Mouse (Mus musculus) forebrain, embryonic 11.5 days (tissue): ENCODE measurements at regions not wholly inside any gene's neighbourhood (a gene's known extent, or its start where the extent isn't known, plus 50 kb on each side); places are given as distances from the start of the nearest gene placed in this dataset.
A peak's percentile ranks its signal among the peaks of the same experiment; 100 is the strongest.

ENCODE experiments used
- ATAC-seq: fragments of 200-750 bp; cut with Nextera tagmentation; replicated peaks from 2 replicates; pipeline ENCODE4 v1.8.0; 2017; ENCODE audit warnings: moderate TSS enrichment; ENCODE audit not compliant: low FRiP score
- DNase-seq: peaks from one replicate; pipeline ENCODE4 v3.0.0-alpha.2; 2017; ENCODE audit warnings: low spot score
- H3K27ac ChIP-seq: fragments of 300-500 bp; sonication (generic); 2 replicates; pipeline ENCODE4 v1.5.1; 2014; ENCODE audit warnings: low read depth, low read length
- H3K27me3 ChIP-seq: fragments of 300-500 bp; sonication (generic); 2 replicates; pipeline ENCODE4 v1.6.1; 2014; ENCODE audit warnings: mild to moderate bottlenecking, low read length, mixed read lengths; ENCODE audit not compliant: control insufficient read depth, insufficient read depth
- H3K36me3 ChIP-seq: fragments of 300-500 bp; sonication (generic); 2 replicates; pipeline ENCODE4 v1.6.1; 2014; ENCODE audit warnings: mild to moderate bottlenecking, low read length, moderate library complexity, mixed read lengths; ENCODE audit not compliant: control insufficient read depth, insufficient read depth
- H3K4me1 ChIP-seq: fragments of 300-500 bp; sonication (generic); replicated peaks from 2 replicates; pipeline ENCODE4 v1.6.1; 2014; ENCODE audit warnings: low read length, mixed read lengths; ENCODE audit not compliant: control insufficient read depth, insufficient read depth
- H3K4me2 ChIP-seq: fragments of 300-500 bp; sonication (generic); 2 replicates; pipeline ENCODE4 v1.6.1; 2014; ENCODE audit warnings: low read depth, mild to moderate bottlenecking, low read length, moderate library complexity, mixed read lengths; ENCODE audit not compliant: severe bottlenecking
- H3K4me3 ChIP-seq: fragments of 300-500 bp; sonication (generic); 2 replicates; pipeline ENCODE4 v1.5.1; 2014; ENCODE audit warnings: low read depth, low read length
- H3K9ac ChIP-seq: fragments of 300-500 bp; sonication (generic); 2 replicates; pipeline ENCODE4 v1.6.1; 2014; ENCODE audit warnings: low read length
- H3K9me3 ChIP-seq: fragments of 300-500 bp; sonication (generic); 2 replicates; pipeline ENCODE4 v1.6.1; 2016; ENCODE audit warnings: low read length, mixed read lengths; ENCODE audit not compliant: control insufficient read depth
- WGBS: fragments of 180-500 bp; shearing (Covaris S2); extraction: QIAGEN DNeasy Blood & Tissue Kit; methylation state at CpG from one replicate; pipeline ENCODE4 v1.1.7; 2014; 5-methylcytosine and 5-hydroxymethylcytosine counted together

DNA sequence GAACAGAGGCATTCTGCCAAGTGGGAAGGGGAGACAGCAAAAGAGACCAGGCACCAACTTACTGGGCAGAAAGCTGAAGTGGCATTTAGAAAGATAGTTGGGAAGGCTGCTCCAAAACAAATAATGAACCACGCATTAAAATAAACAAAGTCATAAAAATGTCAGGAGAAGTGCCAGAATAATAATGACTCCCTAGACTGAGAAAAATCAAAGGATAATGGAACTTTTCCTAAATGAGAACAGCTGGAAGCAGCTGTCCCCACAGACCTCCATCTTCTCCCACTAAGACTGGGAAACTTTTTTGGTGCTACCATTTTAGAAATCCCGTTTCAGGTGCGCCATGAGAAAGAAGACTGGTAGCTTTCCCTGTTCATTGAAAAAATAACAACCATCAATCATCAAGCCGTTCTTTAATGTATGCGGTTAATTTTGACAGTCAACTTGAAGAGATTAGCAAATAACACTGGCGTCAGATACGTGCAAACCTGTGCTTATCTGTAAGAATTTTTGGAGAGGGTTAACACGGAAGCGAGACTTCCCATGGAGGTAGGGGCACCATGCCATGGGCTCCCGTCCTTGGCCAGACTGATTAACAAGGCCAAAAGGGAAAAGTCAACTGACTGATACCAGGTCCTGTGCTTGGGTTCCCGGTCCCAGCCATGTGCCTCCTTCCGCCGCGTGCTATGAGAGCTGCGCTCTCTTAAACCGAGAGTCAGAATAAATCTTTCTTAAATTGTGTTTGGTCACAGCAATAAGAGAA lies 286.1 kb upstream of the Id4 start:
- H3K27me3 ChIP-seq, result no peaks in the 10 kb centered on the region
- H3K9ac ChIP-seq, result no peak overlapping the region
- H3K36me3 ChIP-seq, result no peaks in the 10 kb centered on the region
- H3K4me1 ChIP-seq, result no peaks in the 10 kb centered on the region
- ATAC-seq, result no peak
- no peak for DNase-seq
- H3K4me2 ChIP-seq, result no peak overlapping the region
- H3K27ac ChIP-seq, result no peak overlapping the region
- H3K9me3 ChIP-seq, result no peaks in the 10 kb centered on the region
- no peak overlapping the region for H3K4me3 ChIP-seq
- 91% methylated on average over 16 of the region's 16 CpGs for WGBS

DNA sequence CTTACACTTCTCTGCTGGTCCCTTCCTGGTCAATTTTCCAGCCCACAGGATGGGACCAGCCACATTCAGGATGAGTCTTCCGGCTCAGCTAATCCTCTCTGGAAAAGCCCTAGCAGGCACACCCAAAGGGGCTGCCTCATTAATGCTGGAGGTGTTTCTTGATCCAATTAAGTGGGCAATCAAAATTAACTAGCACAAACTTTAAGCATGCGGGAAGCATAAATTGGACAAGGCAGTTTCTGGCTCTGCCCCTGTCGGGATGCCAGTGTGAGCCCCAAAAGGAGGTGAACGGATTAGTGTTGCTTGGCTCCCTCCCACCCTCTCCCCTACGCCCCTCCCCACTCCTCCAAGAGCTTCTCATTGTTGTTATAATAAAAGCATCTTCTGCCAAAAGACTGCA lies 262.5 kb upstream of the Id4 start:
- Histone ChIP-seq H3K4me1 (0 out of 2 replicates have a peak, but pooled peaks cover 2% of the 10 kb centered on the region), H3K27ac (no peak overlapping the region), H3K9me3 (no peaks in the 10 kb centered on the region), H3K9ac (no peak overlapping the region), H3K4me2 (no peak overlapping the region), H3K4me3 (no peak overlapping the region), H3K27me3 (no peaks in the 10 kb centered on the region), H3K36me3 (no peaks in the 10 kb centered on the region)
- peak; percentile 72 for DNase-seq
- 13% methylated on average over 5 of the region's 5 CpGs for WGBS
- ATAC-seq, result peak; percentile 73

DNA sequence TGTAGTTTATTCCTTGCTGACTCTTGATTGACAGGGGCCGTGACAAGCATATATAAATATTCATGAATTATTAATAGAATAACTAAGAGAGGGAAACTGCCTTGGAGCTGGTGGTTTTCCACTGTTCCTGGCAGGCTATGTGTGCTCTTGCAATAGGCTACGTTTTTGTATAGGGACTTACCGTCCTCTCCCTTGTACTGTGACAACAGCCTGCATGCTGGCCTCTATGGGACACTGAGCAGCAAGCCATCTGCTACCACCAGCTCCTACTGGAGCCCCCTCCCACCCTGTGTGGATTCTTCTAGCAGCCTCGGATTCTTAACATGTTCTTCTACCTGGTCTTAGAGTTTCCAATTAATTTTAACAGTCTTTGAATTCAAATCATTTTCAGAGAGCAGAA lies 261.6 kb upstream of the Id4 start:
- Histone ChIP-seq H3K36me3 (no peaks in the 10 kb centered on the region), H3K4me1 (0 out of 2 replicates have a peak, but pooled peaks cover 2% of the 10 kb centered on the region), H3K4me2 (no peak overlapping the region), H3K27me3 (no peaks in the 10 kb centered on the region), H3K4me3 (no peak overlapping the region), H3K9me3 (no peaks in the 10 kb centered on the region), H3K27ac (no peak overlapping the region), H3K9ac (no peak overlapping the region)
- ATAC-seq (no peak), DNase-seq (no peak)
- WGBS, result 60% methylated on average over 4 of the region's 4 CpGs

- WGBS, result 93% methylated on average over 4 of the region's 4 CpGs
- H3K9me3 ChIP-seq, result no peaks in the 10 kb centered on the region
- DNase-seq, result no peak
- no peak overlapping the region for H3K4me3 ChIP-seq
- H3K9ac ChIP-seq, result no peak overlapping the region
- no peaks in the 10 kb centered on the region for H3K36me3 ChIP-seq
- no peak overlapping the region for H3K27ac ChIP-seq
- no peak overlapping the region for H3K4me2 ChIP-seq
- H3K4me1 ChIP-seq, result 0 out of 2 replicates have a peak, but pooled peaks cover 2% of the 10 kb centered on the region
- no peaks in the 10 kb centered on the region for H3K27me3 ChIP-seq
- no peak for ATAC-seq
Measured at GRCm38 (mm10) chr13:48003126-48003525, 257.9 kb upstream of the Id4 start.

GRCm38 (mm10) chr13:48013336-48013750 lies 247.7 kb upstream of the Id4 start:
- no peak for DNase-seq
- ATAC-seq, result peak; percentile 90
- Histone ChIP-seq H3K4me2 (no peak overlapping the region), H3K27ac (peak overlapping the region; percentile 80), H3K9me3 (no peaks in the 10 kb centered on the region), H3K9ac (no peak overlapping the region), H3K27me3 (no peaks in the 10 kb centered on the region), H3K36me3 (no peaks in the 10 kb centered on the region), H3K4me1 (peaks cover 10% of the 10 kb centered on the region; the same call in 1 of the 2 replicates), H3K4me3 (no peak overlapping the region)
- 31% methylated on average over 7 of the region's 7 CpGs for WGBS

DNA sequence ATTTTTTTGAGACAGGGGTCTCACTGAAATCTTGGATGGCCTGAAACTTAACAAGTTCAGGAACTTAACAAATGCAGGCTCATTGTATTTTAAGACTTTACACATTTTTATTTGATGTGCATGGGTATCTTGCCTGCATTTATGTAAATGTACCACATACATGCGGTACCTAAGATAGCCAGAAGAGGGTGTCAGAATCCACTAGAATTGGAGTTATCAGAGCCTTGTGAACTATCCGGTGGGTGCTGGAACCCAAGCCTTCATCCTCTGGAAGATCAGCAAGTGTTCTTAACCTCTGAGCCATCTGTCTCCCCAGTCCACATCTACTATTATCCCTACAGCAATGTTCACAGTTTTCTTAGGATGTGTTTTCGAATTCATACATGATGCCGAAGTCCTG lies 245.7 kb upstream of the Id4 start:
- Histone ChIP-seq H3K4me2 (no peak overlapping the region), H3K27me3 (no peaks in the 10 kb centered on the region), H3K9ac (no peak overlapping the region), H3K9me3 (no peaks in the 10 kb centered on the region), H3K4me1 (peaks cover 13% of the 10 kb centered on the region; the same call in 1 of the 2 replicates), H3K27ac (no peak overlapping the region), H3K4me3 (no peak overlapping the region), H3K36me3 (no peaks in the 10 kb centered on the region)
- WGBS, result 88% methylated on average over 4 of the region's 4 CpGs
- DNase-seq, result no peak
- no peak for ATAC-seq

DNA sequence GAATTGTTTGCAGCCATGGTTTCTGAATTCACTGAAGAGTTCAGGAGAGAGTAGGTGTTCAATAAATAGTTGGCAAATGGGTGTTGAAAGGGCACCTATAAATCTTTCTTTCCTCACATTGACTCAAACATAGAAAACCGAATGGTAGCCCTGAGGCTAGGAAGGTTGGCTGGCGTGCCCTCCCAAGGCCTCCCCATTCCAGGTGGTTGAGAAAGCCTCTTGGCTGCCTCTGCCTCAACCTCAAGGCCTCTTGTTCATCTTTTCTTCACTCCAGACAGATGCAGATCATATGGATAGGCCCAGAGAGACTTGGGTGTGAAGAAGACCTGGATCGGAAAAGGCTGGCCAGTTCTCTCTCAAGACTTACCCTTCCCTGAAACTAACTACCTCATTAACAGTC lies 245.0 kb upstream of the Id4 start:
- no peak overlapping the region for H3K27ac ChIP-seq
- WGBS, result 96% methylated on average over 3 of the region's 3 CpGs

GRCm38 (mm10) chr13:48016606-48017005 lies 244.4 kb upstream of the Id4 start:
- Histone ChIP-seq H3K27ac (no peak overlapping the region), H3K4me3 (no peak overlapping the region), H3K36me3 (no peaks in the 10 kb centered on the region), H3K4me1 (peaks cover 13% of the 10 kb centered on the region; the same call in 1 of the 2 replicates), H3K9ac (no peak overlapping the region), H3K4me2 (no peak overlapping the region), H3K9me3 (no peaks in the 10 kb centered on the region), H3K27me3 (no peaks in the 10 kb centered on the region)
- DNase-seq (no peak), ATAC-seq (no peak)
- 90% methylated on average over 6 of the region's 6 CpGs for WGBS

More for the DNA sequence above, 245.0 kb upstream of the Id4 start:
- H3K4me1 ChIP-seq, result peaks cover 13% of the 10 kb centered on the region; the same call in 1 of the 2 replicates
- ATAC-seq, result no peak
- no peak overlapping the region for H3K4me2 ChIP-seq
- no peaks in the 10 kb centered on the region for H3K36me3 ChIP-seq
- no peak for DNase-seq
- no peak overlapping the region for H3K4me3 ChIP-seq
- no peaks in the 10 kb centered on the region for H3K27me3 ChIP-seq
- no peaks in the 10 kb centered on the region for H3K9me3 ChIP-seq
- no peak overlapping the region for H3K9ac ChIP-seq

DNA sequence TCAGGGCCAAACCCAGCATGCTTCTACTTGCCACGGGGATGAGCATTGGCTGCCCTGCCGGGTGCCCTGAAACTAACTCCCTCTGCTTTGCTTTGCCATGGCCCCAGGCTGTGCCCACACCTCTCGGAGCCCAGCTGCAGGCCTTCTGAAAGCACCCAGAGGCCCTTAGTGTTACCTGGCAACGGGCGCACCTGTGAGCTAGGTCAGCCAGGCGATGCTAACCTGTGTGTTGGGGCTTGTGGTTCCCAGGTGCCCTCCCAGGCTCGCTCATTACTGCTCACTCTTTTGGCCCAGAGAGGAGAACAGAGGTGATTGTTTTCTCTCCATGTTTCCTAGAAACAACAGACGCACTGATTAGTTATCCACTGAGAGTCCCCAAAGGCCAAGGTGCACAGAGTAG lies 243.4 kb upstream of the Id4 start:
- H3K9ac ChIP-seq, result no peak overlapping the region
- peaks cover 11% of the 10 kb centered on the region; the same call in 1 of the 2 replicates for H3K4me1 ChIP-seq
- DNase-seq, result no peak
- no peak overlapping the region for H3K27ac ChIP-seq
- no peaks in the 10 kb centered on the region for H3K27me3 ChIP-seq
- H3K4me3 ChIP-seq, result no peak overlapping the region
- H3K4me2 ChIP-seq, result no peak overlapping the region
- no peaks in the 10 kb centered on the region for H3K36me3 ChIP-seq
- 76% methylated on average over 8 of the region's 8 CpGs for WGBS
- no peaks in the 10 kb centered on the region for H3K9me3 ChIP-seq
- ATAC-seq, result no peak
